Mouse (Mus musculus): ENCODE data around the gene Rsph14. TPM values are rescaled to one million over a fixed set of nuclear protein-coding genes. Genes with fewer than 3 reads are reported as not detected.

The Rsph14 gene
- total RNA-seq, 1 experiment from 2014 or later = not detected

DNA sequence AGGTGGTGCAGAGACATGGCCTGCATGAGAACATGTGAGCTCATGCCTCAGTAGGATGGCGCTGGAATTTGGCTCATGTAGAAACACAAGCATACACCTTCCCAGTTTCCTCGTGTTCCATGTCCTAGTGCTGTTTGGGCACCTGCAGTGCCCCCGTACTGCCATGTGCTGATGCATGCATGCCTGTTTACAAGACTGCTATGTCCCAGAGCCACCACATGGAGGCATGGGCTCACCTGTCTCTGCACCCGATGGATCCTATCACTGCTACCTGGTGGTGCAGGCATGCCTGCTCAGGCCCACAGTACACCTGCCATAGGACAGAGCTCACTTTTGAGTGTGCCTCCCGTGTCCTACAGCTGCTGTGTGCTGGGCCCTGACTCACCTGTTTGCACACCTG, 94.0 kb downstream of the Rsph14 start:
- no peak for ATAC-seq (replicated peaks; ENCODE audit: low read depth, poor library complexity, severe bottlenecking)

DNA sequence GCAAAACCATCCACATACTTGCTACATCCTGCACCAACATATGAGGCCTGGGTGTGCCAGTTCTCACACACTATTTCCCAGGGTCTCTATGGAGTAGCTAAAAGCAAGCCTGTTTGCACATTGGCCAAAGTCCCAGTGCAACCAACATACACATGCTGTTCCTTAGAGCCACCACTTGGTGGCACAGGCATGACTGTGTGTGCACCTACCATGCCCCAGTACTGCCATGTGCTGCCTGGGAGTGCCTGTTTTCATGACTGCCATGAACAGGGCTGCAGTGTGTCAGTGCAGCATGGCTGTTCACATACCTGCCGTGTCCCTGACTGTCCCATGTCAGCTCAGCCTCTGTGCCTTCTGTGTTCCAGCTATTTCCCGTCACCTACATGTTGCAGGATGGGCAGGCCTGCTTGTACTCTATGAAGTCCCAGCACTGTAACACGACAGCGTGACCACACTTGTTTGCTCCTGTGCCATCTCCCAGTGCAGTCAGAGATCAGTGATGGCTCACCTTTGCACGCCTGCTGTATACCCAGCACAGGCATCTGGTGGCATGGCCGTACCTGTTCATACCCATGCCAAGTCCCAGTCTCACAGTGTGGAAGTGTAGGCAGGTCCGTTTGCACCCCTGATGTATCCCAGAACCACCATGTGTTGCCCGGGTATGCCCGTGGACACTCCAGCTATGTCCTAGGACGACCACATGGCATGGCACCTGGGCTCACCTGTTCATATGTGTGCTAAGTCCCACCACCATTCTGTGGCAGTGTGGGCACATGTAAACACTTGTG, 95.2 kb downstream of the Rsph14 start:
- ATAC-seq (replicated peaks; ENCODE audit: low read depth, poor library complexity, severe bottlenecking) = peak; percentile 79

- 0 out of 2 replicates have a peak, but pooled peaks have one; percentile 17 for ATAC-seq (replicated peaks; ENCODE audit: low read depth, poor library complexity, severe bottlenecking)
Observed at GRCm38 (mm10) chr10:74935016-74935415, 97.4 kb downstream of the Rsph14 start.

GRCm38 (mm10) chr10:74934521-74934920, 97.9 kb downstream of the Rsph14 start:
- ATAC-seq (replicated peaks; ENCODE audit: low read depth, poor library complexity, severe bottlenecking) = no peak

DNA sequence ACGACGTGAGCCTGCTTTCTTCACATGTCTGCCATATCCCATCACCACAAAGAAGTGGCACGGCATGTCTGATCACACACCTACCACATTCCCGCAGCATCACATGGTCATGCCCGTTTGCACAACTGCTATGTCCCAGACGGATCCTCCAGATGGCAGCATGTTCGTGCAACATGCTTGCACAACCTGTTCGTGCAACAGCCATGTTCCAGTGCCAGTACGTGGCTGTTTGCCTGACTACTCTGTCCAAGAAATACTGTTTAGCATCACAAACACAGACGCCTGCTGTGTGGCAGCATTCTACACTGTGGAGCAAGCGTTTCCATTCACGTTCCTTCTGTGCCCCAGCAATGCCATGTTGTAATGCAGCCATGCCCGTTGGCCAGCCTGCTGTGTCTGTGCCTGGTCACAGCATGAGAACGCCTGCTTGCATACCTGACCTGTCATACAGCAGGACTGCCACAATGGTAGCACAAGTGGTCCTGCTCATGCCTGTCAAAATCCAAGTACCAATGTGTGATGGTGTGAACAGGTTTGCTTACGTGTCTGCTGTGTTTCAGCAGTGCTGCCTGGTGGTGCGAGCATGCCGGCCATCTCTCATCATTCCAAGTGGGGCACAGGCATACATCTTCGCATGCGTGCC, 98.7 kb downstream of the Rsph14 start:
- ATAC-seq (replicated peaks; ENCODE audit: low read depth, poor library complexity, severe bottlenecking) = no peak

DNA sequence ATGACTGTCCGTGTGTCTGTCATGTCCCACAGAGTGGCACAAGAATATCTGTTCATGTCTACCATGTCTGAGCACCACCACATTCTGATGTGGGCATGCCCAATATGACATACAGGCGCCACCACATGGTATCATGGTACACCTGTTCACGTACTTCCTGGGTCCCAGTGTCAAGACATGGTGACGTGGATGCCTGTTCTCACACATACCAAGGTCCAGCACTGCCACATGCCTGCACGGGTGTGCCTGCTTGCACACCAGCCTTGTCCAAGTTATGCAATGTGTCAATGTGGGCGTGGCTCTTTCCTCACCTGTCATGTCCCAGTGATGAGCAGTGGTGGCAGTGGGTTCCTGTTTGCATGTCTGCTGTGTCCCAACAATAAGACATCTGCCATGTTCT, 99.9 kb downstream of the Rsph14 start:
- no peak for ATAC-seq (replicated peaks; ENCODE audit: low read depth, poor library complexity, severe bottlenecking)

DNA sequence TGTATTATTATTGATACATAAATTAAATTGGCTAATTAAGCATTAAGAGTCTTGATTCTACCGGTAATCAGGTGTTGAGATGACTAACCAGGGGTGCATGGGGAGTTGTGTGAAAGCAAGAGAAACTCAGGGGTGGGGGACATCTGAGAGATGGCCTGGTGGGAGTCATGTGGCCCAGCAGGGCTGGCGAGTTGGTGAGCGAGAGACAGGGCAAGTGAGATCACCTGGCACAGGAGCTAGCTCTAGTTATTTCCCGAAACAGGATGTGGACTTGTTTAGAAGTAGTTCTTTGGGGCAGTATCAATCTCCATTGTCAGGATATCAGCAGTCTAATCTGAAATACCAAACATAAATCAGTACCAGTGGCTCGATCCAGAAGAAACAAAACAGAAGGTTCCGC, 100.8 kb downstream of the Rsph14 start:
- no peak for ATAC-seq (replicated peaks; ENCODE audit: low read depth, poor library complexity, severe bottlenecking)

DNA sequence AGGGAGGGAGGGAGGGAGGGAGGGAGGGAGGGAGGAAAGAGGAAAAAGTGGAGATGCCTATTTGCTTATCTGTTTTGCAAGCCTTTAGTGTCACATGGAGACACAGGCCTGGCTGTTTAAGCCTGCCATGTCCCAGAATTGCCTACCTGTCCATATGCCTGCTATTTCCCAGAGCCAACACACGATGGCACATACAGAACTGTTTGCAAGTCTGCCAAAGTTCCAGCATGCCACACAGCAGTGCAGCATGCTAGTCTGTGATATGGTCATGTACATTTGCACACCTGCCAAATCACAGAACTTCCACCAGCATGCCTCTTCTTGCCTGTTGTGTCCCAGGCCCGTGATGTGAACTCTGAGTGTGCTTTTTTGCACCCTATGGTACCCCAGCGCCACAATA, 101.8 kb downstream of the Rsph14 start:
- ATAC-seq (replicated peaks; ENCODE audit: low read depth, poor library complexity, severe bottlenecking) = no peak

- ATAC-seq (replicated peaks; ENCODE audit: low read depth, poor library complexity, severe bottlenecking) = no peak
Observed at GRCm38 (mm10) chr10:74929578-74929977, 102.8 kb downstream of the Rsph14 start.

DNA sequence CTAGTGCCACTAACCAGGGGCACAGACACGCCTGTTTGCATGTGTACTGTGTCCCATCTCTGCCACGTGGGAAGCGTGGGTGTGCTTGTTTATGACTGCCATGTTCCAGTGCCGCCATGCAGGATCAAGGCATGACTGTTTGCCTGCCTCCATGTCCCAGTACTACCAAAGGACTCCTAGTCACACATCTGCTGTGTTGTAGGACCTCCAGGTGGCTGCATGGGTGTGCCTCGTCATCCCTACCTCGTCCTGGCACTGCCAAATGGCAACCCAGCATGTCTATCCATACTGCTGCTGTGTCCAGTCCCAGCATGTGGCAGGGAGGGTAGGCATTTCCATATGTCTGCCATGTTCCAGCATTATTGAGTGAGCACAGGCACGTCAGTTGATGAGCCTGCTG, 104.1 kb downstream of the Rsph14 start:
- ATAC-seq (replicated peaks; ENCODE audit: low read depth, poor library complexity, severe bottlenecking) = no peak

DNA sequence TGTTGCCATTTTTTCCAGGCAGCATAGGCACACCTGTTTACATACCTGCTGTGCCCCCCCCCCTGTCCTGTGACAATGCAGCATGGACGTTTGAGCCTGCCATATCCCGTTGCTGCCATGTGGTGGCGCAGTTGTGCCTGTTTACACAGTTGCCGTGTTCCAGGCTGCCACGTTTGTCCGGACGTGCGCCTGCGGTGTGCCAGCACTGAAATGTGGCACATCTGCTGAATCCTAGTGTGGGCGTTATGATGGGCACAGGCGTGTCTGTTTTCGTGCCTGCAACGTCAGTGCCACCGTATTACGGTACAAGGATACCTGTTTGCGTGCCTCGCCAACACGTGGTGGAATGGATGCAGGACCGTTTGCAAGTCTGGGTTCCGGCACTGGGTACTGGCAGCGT, 107.1 kb downstream of the Rsph14 start:
- ATAC-seq (replicated peaks; ENCODE audit: low read depth, poor library complexity, severe bottlenecking) = peak; percentile 51

DNA sequence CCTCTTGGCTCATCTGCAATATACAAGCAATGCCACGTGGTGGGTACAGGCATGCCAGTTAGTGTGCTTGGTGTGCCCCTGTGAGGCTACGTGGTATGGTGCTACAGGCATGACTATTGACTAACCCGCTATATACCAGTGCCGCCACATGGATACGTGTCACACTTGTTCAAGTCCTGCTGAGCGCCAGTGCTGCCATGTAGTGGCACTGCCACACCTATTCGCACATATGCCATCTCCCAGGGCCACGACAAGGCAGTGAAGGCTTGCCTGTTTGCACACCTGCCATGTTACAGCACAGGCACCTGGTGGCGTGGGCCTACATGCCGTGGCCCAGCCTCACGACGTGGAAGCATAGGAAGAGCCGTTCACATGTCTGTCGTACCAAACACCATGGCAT, 108.1 kb downstream of the Rsph14 start:
- no peak for ATAC-seq (replicated peaks; ENCODE audit: low read depth, poor library complexity, severe bottlenecking)

DNA sequence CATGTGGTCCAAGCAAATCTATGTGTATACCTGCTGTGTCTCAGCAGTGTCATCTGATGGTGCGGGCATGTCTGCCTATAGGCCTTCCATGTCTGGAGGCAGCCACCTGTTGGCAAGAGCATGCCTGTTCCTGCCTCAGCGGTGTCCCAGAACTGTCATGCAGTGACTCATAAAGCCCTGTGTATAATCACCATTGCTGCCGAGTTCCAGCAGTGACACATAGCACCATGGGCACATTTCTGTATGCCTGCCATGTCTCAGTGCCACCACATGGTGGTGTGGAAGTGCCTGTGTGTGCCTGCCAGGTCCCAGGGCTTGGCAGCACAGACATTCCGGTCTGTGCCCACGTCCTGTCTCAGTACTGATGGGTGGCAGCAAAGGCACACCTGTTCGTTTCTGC, 109.6 kb downstream of the Rsph14 start:
- peak; percentile 79 for ATAC-seq (replicated peaks; ENCODE audit: low read depth, poor library complexity, severe bottlenecking)

- ATAC-seq (replicated peaks; ENCODE audit: low read depth, poor library complexity, severe bottlenecking) = no peak
Observed at GRCm38 (mm10) chr10:74921614-74922013, 110.8 kb downstream of the Rsph14 start.

DNA sequence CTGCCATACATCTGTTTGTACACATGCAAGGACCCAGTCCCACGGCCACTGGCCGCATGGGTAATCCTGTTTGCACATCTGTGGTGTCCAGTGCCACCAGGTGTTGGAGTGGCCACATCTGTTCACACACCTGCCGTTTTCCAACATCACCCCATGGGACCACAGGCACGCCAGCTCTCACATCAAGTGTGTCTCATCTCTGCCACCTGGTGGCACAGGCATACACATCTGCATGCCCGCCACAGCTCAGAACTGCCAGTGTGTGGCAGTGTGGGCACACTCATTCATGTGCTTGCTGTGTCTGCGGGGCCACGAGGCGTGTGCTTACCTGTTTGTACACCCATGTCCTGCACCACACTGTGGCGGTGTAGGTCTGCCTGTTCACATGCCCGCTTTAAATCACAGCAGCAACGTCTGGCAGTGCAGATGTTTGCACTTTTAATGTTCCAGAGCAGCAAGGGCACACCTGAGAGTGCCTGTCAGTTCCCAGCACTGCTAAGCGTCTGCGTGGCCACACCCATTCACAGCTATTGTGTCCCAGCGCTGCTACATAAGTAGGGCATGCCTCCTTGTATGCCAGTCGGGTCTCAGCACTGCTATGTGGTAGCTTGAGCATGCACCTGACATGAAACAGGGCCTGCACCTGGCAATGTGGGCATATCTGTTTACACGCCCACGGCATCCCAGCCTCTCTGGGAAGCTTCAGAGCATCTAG, 111.4 kb downstream of the Rsph14 start:
- peak; percentile 83 for ATAC-seq (replicated peaks; ENCODE audit: low read depth, poor library complexity, severe bottlenecking)

GRCm38 (mm10) chr10:74919277-74919676, 113.1 kb downstream of the Rsph14 start:
- no peak for ATAC-seq (replicated peaks; ENCODE audit: low read depth, poor library complexity, severe bottlenecking)

DNA sequence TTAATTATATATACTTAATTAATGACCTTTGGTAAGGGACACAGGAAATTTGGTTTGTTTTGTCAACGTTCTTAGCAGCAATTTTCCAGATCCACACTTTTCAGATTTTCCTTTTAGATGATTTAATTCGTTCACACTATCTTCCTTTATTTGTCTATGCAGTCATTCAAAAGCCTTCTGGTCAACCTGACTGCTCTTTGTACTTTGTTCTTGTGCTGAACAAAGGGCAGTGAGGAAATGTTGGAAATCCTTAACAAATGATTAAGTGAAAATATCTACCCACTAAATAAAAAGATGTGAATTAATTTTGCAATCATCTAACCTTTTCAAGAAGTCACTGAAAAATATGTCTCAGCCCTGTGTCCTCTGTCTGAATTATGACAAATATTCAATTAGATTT, 124.0 kb downstream of the Rsph14 start:
- no peak for ATAC-seq (replicated peaks; ENCODE audit: low read depth, poor library complexity, severe bottlenecking)

Measured in common myeloid progenitor, adult 5-6 weeks (primary cell).